Mouse (Mus musculus) lung, embryonic 14.5 days (tissue): ENCODE measurements around the gene Fibcd1. TPM values are rescaled to one million over a fixed set of nuclear protein-coding genes. Genes with fewer than 3 reads are reported as not detected.

Experiments used
- ATAC-seq: fragments of 200-750 bp; cut with Nextera tagmentation; 2 replicates; pipeline ENCODE4 v1.8.0; 2017; ENCODE audit warnings: mild to moderate bottlenecking, moderate TSS enrichment, moderate library complexity; ENCODE audit not compliant: insufficient read depth
- DNase-seq: peaks from one replicate; pipeline ENCODE4 v3.0.0-alpha.2; 2015
- H3K27ac ChIP-seq: fragments of 300-500 bp; sonication (generic); 2 replicates; pipeline ENCODE4 v1.5.1; 2014; ENCODE audit warnings: low read depth, mild to moderate bottlenecking, moderate library complexity
- H3K27me3 ChIP-seq: fragments of 300-500 bp; sonication (generic); 2 replicates; pipeline ENCODE4 v1.6.1; 2014; ENCODE audit warnings: low read length, control low read depth; ENCODE audit not compliant: insufficient read depth
- H3K36me3 ChIP-seq: fragments of 300-500 bp; sonication (generic); 2 replicates; pipeline ENCODE4 v1.6.1; 2014; ENCODE audit warnings: control low read depth; ENCODE audit not compliant: insufficient read depth
- H3K4me1 ChIP-seq: fragments of 300-500 bp; sonication (generic); 2 replicates; pipeline ENCODE4 v1.6.1; 2014; ENCODE audit warnings: antibody characterized with exemption, control low read depth; ENCODE audit not compliant: insufficient read depth
- H3K4me2 ChIP-seq: fragments of 300-500 bp; sonication (generic); 2 replicates; pipeline ENCODE4 v1.6.1; 2014; ENCODE audit warnings: mild to moderate bottlenecking
- H3K4me3 ChIP-seq: fragments of 300-500 bp; sonication (generic); 2 replicates; pipeline ENCODE4 v1.5.1; 2014; ENCODE audit warnings: low read depth, low read length
- H3K9ac ChIP-seq: fragments of 300-500 bp; sonication (generic); 2 replicates; pipeline ENCODE4 v1.6.1; 2014
- H3K9me3 ChIP-seq: fragments of 300-500 bp; sonication (generic); 2 replicates; pipeline ENCODE4 v1.6.1; 2016; ENCODE audit warnings: low read depth, low read length, control low read depth
- CTCF ChIP-seq: IDR thresholded peaks from 2 replicates; pipeline ENCODE4 v1.5.1; 2016; ENCODE audit warnings: antibody characterized with exemption, low read depth
- WGBS: fragments of 180-500 bp; shearing (Covaris S2); extraction: QIAGEN DNeasy Blood & Tissue Kit; methylation state at CpG from one replicate; pipeline ENCODE4 v1.1.7; 2014; 5-methylcytosine and 5-hydroxymethylcytosine counted together
- polyA plus RNA-seq: library from polyadenylated mRNA; unstranded; fragments of >200 nt; fragmentation: Nextera tagmentation; extraction: Ambion mirVana; gene quantifications from 2 replicates; pipeline ENCODE4 v1.2.1, GENCODE M21; 2014

The Fibcd1 gene
- polyA plus RNA-seq, 1 experiment from 2014 or later: 0.07 TPM

GRCm38 (mm10) chr2:31811086-31811958, 34.5 kb downstream of the Fibcd1 start:
- TF ChIP-seq CTCF: no peak
- Histone ChIP-seq H3K9ac (no peak overlapping the region), H3K4me1 (no peaks in the 10 kb centered on the region), H3K36me3 (0 out of 2 replicates have a peak, but pooled peaks cover 5% of the 10 kb centered on the region), H3K9me3 (no peaks in the 10 kb centered on the region), H3K4me2 (no peak overlapping the region), H3K27me3 (no peaks in the 10 kb centered on the region), H3K4me3 (no peak overlapping the region), H3K27ac (no peak overlapping the region)
- WGBS: 69% methylated on average over 14 of the region's 14 CpGs
- ATAC-seq (no peak), DNase-seq (no peak)

GRCm38 (mm10) chr2:31810444-31810843, 35.4 kb downstream of the Fibcd1 start, which contains the start of gene Qrfp:
Gene Qrfp, minus strand, starts transcription at chr2:31810580.
- H3K4me1 ChIP-seq: no peaks in the 10 kb centered on the region
- H3K4me2 ChIP-seq: no peak within 1 kb of the TSS
- no peaks in the 10 kb centered on the region for H3K27me3 ChIP-seq
- H3K4me3 ChIP-seq: no peak within 1 kb of the TSS
- no peak within 1 kb of the TSS for H3K9ac ChIP-seq
- DNase-seq (no peak), ATAC-seq (no peak)
- H3K27ac ChIP-seq: no peak within 1 kb of the TSS
- no peak for TF ChIP-seq CTCF
- H3K9me3 ChIP-seq: no peaks in the 10 kb centered on the region
- WGBS: 57% methylated on average over 12 of the region's 12 CpGs
- 0 out of 2 replicates have a peak, but pooled peaks cover 5% of the 10 kb centered on the region for H3K36me3 ChIP-seq

- Histone ChIP-seq H3K4me3 (no peak overlapping the region), H3K36me3 (peaks cover 8% of the 10 kb centered on the region), H3K9me3 (no peaks in the 10 kb centered on the region), H3K4me2 (no peak overlapping the region), H3K27ac (no peak overlapping the region), H3K4me1 (no peaks in the 10 kb centered on the region), H3K9ac (no peak overlapping the region), H3K27me3 (no peaks in the 10 kb centered on the region)
- ATAC-seq: no peak
- TF ChIP-seq CTCF: no peak
- 47% methylated on average over 2 of the region's 2 CpGs for WGBS
- no peak for DNase-seq
Observed at GRCm38 (mm10) chr2:31809358-31809740, 36.5 kb downstream of the Fibcd1 start.

GRCm38 (mm10) chr2:31808410-31809357, 37.1 kb downstream of the Fibcd1 start:
- peaks cover 15% of the 10 kb centered on the region for H3K36me3 ChIP-seq
- H3K4me1 ChIP-seq: no peaks in the 10 kb centered on the region
- no peak overlapping the region for H3K4me3 ChIP-seq
- H3K9me3 ChIP-seq: no peaks in the 10 kb centered on the region
- no peak overlapping the region for H3K4me2 ChIP-seq
- H3K9ac ChIP-seq: no peak overlapping the region
- TF ChIP-seq CTCF: peak; percentile 49
- H3K27ac ChIP-seq: no peak overlapping the region
- peak; percentile 14; the same call in 1 of the 2 replicates for ATAC-seq
- H3K27me3 ChIP-seq: no peaks in the 10 kb centered on the region
- no peak for DNase-seq
- 45% methylated on average over 28 of the region's 28 CpGs for WGBS

- no peak overlapping the region for H3K9ac ChIP-seq
- H3K4me3 ChIP-seq: no peak overlapping the region
- TF ChIP-seq CTCF: no peak
- WGBS: 41% methylated on average over 9 of the region's 9 CpGs
- no peak overlapping the region for H3K4me2 ChIP-seq
- no peak overlapping the region for H3K27ac ChIP-seq
- H3K4me1 ChIP-seq: no peaks in the 10 kb centered on the region
- DNase-seq (no peak), ATAC-seq (no peak)
- H3K36me3 ChIP-seq: peaks cover 33% of the 10 kb centered on the region
- no peaks in the 10 kb centered on the region for H3K9me3 ChIP-seq
- H3K27me3 ChIP-seq: no peaks in the 10 kb centered on the region
Observed at GRCm38 (mm10) chr2:31806639-31807382, 39.0 kb downstream of the Fibcd1 start.

- Histone ChIP-seq H3K36me3 (peaks cover 67% of the 10 kb centered on the region), H3K4me1 (no peaks in the 10 kb centered on the region), H3K27ac (no peak overlapping the region), H3K9me3 (no peaks in the 10 kb centered on the region), H3K9ac (no peak overlapping the region), H3K4me2 (no peak overlapping the region), H3K4me3 (no peak overlapping the region), H3K27me3 (no peaks in the 10 kb centered on the region)
- no peak for TF ChIP-seq CTCF
- 61% methylated on average over 14 of the region's 14 CpGs for whole genome bisulfite sequencing
- DNase-seq (peak; percentile 29), ATAC-seq (no peak)
Observed at GRCm38 (mm10) chr2:31803480-31803879, 42.3 kb downstream of the Fibcd1 start.
